Mouse (Mus musculus) cortical plate, adult 2 months (tissue): Measurements from ENCODE around the gene Ppp2ca. TPM values are rescaled to one million over a fixed set of nuclear protein-coding genes. Genes with fewer than 3 reads are reported as not detected.
"Not testable (repeated sequence)": the region's sequence is repeated elsewhere in the genome, so short reads cannot be mapped to it uniquely, and the experiment has no call there.

Experiments
- H3K27ac ChIP-seq: fragments of 200-500 bp; 2 replicates; pipeline ENCODE4 v1.5.1; 2012; ENCODE audit warnings: low read length, control low read depth, inconsistent platforms; ENCODE audit not compliant: insufficient read depth
- H3K4me1 ChIP-seq: fragments of 200-500 bp; 2 replicates; pipeline ENCODE4 v1.6.1; 2011; ENCODE audit warnings: low read length; ENCODE audit not compliant: control insufficient read depth, insufficient read depth
- H3K4me3 ChIP-seq: fragments of 200-500 bp; 2 replicates; pipeline ENCODE4 v1.5.1; 2011; ENCODE audit warnings: mild to moderate bottlenecking, low read length, control low read depth; ENCODE audit not compliant: insufficient read depth
- CTCF ChIP-seq: fragments of 200-500 bp; IDR thresholded peaks from 2 replicates; pipeline ENCODE4 v1.5.1; 2011; ENCODE audit warnings: mild to moderate bottlenecking, control low read depth, low read length; ENCODE audit not compliant: insufficient read depth; ENCODE audit errors: extremely low read depth
- POLR2A ChIP-seq: fragments of 200-500 bp; IDR thresholded peaks from 2 replicates; pipeline ENCODE4 v1.6.1; 2011; ENCODE audit warnings: mild to moderate bottlenecking, low read length, control low read depth; ENCODE audit not compliant: insufficient read depth; ENCODE audit errors: extremely low read depth
- polyA plus RNA-seq: library from polyadenylated mRNA; depleted of rRNA; stranded (reverse); fragments of >200 nt; gene quantifications from 2 replicates; pipeline ENCODE4 v1.2.3, GENCODE M21; 2012; rRNA removed

The Ppp2ca gene
- polyA plus RNA-seq, 1 experiment, result 106 TPM

DNA sequence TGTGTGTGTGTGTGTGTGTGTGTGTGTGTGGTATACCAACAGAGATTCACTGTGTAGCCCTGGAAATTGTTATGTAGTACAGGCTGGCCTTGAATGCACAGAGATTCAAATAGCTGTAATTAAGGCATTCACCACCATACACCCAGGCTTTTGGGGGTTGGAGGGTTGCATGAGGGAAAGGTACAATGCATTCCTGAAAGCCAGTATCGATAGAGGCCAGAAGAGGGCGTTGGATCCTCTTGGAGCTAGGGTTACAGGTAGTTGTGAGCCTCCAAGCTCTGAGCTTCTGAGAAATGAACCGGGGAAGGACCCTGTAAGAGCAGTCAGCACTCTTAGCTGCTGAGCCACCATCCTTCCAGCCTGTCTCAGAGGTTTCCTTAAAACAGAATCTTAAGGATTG is 30.7 kb downstream of the Ppp2ca start:
- Histone ChIP-seq H3K27ac (peak overlapping the region; percentile 66), H3K4me3 (no peak overlapping the region), H3K4me1 (peaks cover 15% of the 10 kb centered on the region)
- no peak for TF ChIP-seq POLR2A
- TF ChIP-seq CTCF, result 0 out of 2 replicates have a peak, but pooled peaks have one; percentile 6

GRCm38 (mm10) chr11:52129621-52130450 is 31.4 kb downstream of the Ppp2ca start:
- H3K4me3 ChIP-seq, result no peak overlapping the region
- H3K27ac ChIP-seq, result peak overlapping the region; percentile 20; the same call in 1 of the 2 replicates
- 0 out of 2 replicates have a peak, but pooled peaks have one; percentile 41 for TF ChIP-seq POLR2A
- no peak for TF ChIP-seq CTCF
- peaks cover 15% of the 10 kb centered on the region for H3K4me1 ChIP-seq

GRCm38 (mm10) chr11:52130451-52131068 is 32.1 kb downstream of the Ppp2ca start:
- Histone ChIP-seq H3K4me1 (peaks cover 15% of the 10 kb centered on the region), H3K4me3 (no peak overlapping the region), H3K27ac (no peak overlapping the region; the same call in 1 of the 2 replicates)
- TF ChIP-seq CTCF (no peak), POLR2A (no peak)

- H3K27ac ChIP-seq, H3K4me1 ChIP-seq, H3K4me3 ChIP-seq: not testable (repeated sequence)
- TF ChIP-seq CTCF, result peak; percentile 79
These were observed 45.2 kb downstream of the Ppp2ca start for GRCm38 (mm10) chr11:52143675-52144074.

DNA sequence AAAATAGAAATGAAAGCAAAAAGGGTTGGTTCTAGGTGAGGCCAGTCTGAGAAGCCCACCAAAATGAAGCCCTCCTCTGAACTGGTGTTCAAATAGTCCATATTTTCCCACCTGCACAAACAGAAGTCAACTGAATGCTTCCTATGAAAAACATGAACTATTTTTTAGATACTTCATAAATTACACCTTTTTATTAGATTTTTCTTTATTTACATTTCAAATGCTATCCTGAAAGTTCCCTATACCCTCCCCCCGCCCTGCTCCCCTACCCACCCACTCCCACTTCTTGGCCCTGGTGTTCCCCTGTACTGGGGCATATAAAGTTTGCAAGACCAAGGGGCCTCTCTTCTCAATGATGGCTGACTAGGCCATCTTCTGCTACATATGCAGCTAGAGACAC is 46.9 kb downstream of the Ppp2ca start, which contains the start of gene Olfr1373:
Gene Olfr1373 (minus strand): TSS at position 101 of the 400 bp plus-strand sequence.
- not testable (repeated sequence) for H3K4me1 ChIP-seq, H3K27ac ChIP-seq, H3K4me3 ChIP-seq

DNA sequence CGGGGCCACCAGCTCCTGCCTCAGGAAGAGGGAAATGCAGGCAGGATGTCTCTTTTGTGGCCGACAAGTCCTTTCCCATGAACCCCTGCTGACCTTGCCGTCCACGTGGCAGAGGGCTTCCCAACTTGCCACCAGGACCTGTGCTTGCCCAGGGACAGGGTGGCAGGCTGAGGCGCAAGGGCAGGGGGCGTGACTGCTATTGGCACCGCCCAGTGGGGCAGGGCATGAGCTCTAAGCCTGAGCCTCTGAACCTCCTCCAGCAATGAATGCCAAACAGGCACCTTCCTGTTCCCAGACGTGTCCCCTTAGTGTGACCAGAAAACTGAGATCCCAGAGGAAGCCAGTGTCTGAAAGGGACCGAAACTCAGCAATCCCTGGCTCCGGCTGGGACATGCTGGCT is 65.4 kb downstream of the Ppp2ca start:
- peaks cover 1% of the 10 kb centered on the region for H3K4me1 ChIP-seq
- no peak overlapping the region for H3K4me3 ChIP-seq
- H3K27ac ChIP-seq, result no peak overlapping the region
- TF ChIP-seq POLR2A (no peak), CTCF (no peak)

GRCm38 (mm10) chr11:52167126-52167525 is 68.6 kb downstream of the Ppp2ca start:
- H3K4me1 ChIP-seq, result peaks cover 1% of the 10 kb centered on the region
- H3K27ac ChIP-seq, result no peak overlapping the region
- TF ChIP-seq POLR2A (no peak), CTCF (no peak)
- H3K4me3 ChIP-seq, result no peak overlapping the region

DNA sequence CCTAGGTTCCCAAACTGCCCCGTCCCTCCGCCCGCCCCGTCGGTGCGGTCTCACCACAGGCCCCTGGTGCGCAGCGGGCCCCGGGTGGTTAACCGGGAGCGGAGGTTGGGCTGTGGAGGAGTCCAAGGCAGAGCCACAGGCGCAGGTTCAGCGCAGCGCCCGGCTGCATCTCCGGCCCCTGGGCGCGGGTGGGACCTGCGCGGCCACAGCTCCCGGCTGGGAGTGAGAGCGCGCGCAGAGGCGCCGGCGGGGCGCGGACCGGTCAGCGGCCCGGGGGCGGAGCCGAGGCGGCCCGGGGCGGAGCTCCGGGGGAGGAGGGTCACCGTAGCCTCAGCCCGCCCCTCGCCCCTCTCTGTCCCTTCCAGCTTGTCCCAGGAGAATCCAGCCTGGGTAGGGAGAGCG is 69.4 kb downstream of the Ppp2ca start:
- H3K4me1 ChIP-seq, H3K27ac ChIP-seq: not testable (repeated sequence)
- peak overlapping the region; percentile 35; the same call in 1 of the 2 replicates for H3K4me3 ChIP-seq

- H3K4me3 ChIP-seq, result peak overlapping the region; percentile 35; the same call in 1 of the 2 replicates
- H3K4me1 ChIP-seq, result peaks cover 1% of the 10 kb centered on the region
- no peak for TF ChIP-seq POLR2A
- no peak for TF ChIP-seq CTCF
- no peak overlapping the region for H3K27ac ChIP-seq
These were observed 70.0 kb downstream of the Ppp2ca start for GRCm38 (mm10) chr11:52168461-52168860.

Other genes with a start within 250 kb of the Ppp2ca start
- gene Jade2, start 241.0 kb upstream of the Ppp2ca start, polyA plus RNA-seq, result 24.2 and 24.5 TPM in 2 replicates
- gene Cdkn2aipnl, start 131.0 kb upstream of the Ppp2ca start, polyA plus RNA-seq, result 35.0 and 35.2 TPM in 2 replicates
- 221 and 234 TPM in 2 replicates for gene Ube2b, start 97.9 kb upstream of the Ppp2ca start, polyA plus RNA-seq
- gene Cdkl3, start 94.5 kb upstream of the Ppp2ca start, polyA plus RNA-seq, result 13.1 and 13.7 TPM in 2 replicates
- not detected in 2 replicates for gene Olfr1373, start 46.8 kb downstream of the Ppp2ca start, polyA plus RNA-seq
- gene Olfr1371, start 115.3 kb downstream of the Ppp2ca start, polyA plus RNA-seq, result not detected in 2 replicates
- gene Skp1a, start 133.3 kb downstream of the Ppp2ca start, polyA plus RNA-seq, result 303 and 315 TPM in 2 replicates
- gene Tcf7, start 184.3 kb downstream of the Ppp2ca start, polyA plus RNA-seq, result 5.1 and 6.1 TPM in 2 replicates